Mouse (Mus musculus) erythroblast, embryonic 14.5 days (primary cell): ENCODE data around the gene Gm17571. TPM values are rescaled to one million over a fixed set of nuclear protein-coding genes. Genes with fewer than 3 reads are reported as not detected.

Experiments
- H3K27me3 ChIP-seq: 2 replicates; pipeline ENCODE4 v1.6.1; 2012; ENCODE audit warnings: inconsistent platforms; ENCODE audit not compliant: control insufficient read depth
- H3K36me3 ChIP-seq: 2 replicates; pipeline ENCODE4 v1.6.1; 2012; ENCODE audit warnings: mild to moderate bottlenecking, inconsistent platforms; ENCODE audit not compliant: control insufficient read depth
- H3K4me1 ChIP-seq: 2 replicates; pipeline ENCODE4 v1.6.1; 2012; ENCODE audit warnings: inconsistent platforms; ENCODE audit not compliant: control insufficient read depth
- H3K4me3 ChIP-seq: replicated peaks from 2 replicates; pipeline ENCODE3; 2012; ENCODE audit warnings: moderate library complexity, mild to moderate bottlenecking, inconsistent platforms
- H3K9me3 ChIP-seq: 2 replicates; pipeline ENCODE4 v1.6.1; 2012; ENCODE audit warnings: low read length, inconsistent platforms, mixed read lengths; ENCODE audit not compliant: control insufficient read depth
- GATA1 ChIP-seq: IDR thresholded peaks from 2 replicates; pipeline ENCODE4 v1.6.1; 2012; ENCODE audit warnings: low read length, inconsistent platforms, mixed read lengths
- TAL1 ChIP-seq: IDR thresholded peaks from 3 replicates; pipeline ENCODE4 v1.6.1; 2012; ENCODE audit warnings: low read length, inconsistent platforms, mixed read lengths
- polyA plus RNA-seq: library from polyadenylated mRNA; stranded (reverse); fragments of >175 nt; gene quantifications from 2 replicates; pipeline ENCODE4 v1.2.3, GENCODE M21; 2012

Gene Gm17571
- polyA plus RNA-seq, 1 experiment = not detected

- no peaks in the 10 kb centered on the region for H3K36me3 ChIP-seq
- no peaks in the 10 kb centered on the region for H3K9me3 ChIP-seq
- H3K27me3 ChIP-seq = no peaks in the 10 kb centered on the region
- TF ChIP-seq TAL1 (no peak), GATA1 (no peak)
- H3K4me1 ChIP-seq = no peaks in the 10 kb centered on the region
- no peak overlapping the region for H3K4me3 ChIP-seq
These were observed 13.0 kb downstream of the Gm17571 start for GRCm38 (mm10) chr9:13433501-13434090.

GRCm38 (mm10) chr9:13431646-13432045, 14.9 kb downstream of the Gm17571 start:
- TF ChIP-seq GATA1 (no peak), TAL1 (no peak)
- Histone ChIP-seq H3K4me1 (no peaks in the 10 kb centered on the region), H3K4me3 (no peak overlapping the region), H3K27me3 (no peaks in the 10 kb centered on the region), H3K36me3 (no peaks in the 10 kb centered on the region), H3K9me3 (no peaks in the 10 kb centered on the region)

GRCm38 (mm10) chr9:13430744-13431143, 15.8 kb downstream of the Gm17571 start:
- H3K9me3 ChIP-seq = no peaks in the 10 kb centered on the region
- TF ChIP-seq GATA1 (no peak), TAL1 (no peak)

DNA sequence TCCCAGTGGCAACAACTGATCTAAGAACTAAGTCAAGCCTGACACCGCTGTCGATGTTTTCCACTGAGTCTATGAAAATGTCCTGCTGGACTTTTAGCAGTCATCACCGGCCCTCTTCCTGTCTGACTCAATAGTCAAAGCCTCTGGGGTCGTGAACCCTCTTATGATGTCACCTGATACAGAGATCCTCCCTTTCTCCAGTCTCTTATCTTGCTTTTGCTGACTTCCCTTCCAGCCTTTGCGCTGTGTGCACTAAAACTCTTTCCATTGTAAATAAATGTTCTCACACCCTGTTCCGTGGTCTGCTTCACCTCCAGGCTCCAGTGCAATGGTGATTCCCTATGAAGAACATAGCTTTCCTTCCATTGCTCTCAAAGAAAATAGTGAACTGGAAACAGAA, 16.3 kb downstream of the Gm17571 start:
- H3K9me3 ChIP-seq = no peaks in the 10 kb centered on the region
- H3K4me3 ChIP-seq = no peak overlapping the region
- H3K27me3 ChIP-seq = no peaks in the 10 kb centered on the region
- no peak for TF ChIP-seq TAL1
- TF ChIP-seq GATA1 = no peak
- H3K4me1 ChIP-seq = no peaks in the 10 kb centered on the region
- H3K36me3 ChIP-seq = no peaks in the 10 kb centered on the region

More at GRCm38 (mm10) chr9:13430744-13431143, 15.8 kb downstream of the Gm17571 start:
- Histone ChIP-seq H3K27me3 (no peaks in the 10 kb centered on the region), H3K36me3 (no peaks in the 10 kb centered on the region), H3K4me1 (no peaks in the 10 kb centered on the region), H3K4me3 (no peak overlapping the region)

GRCm38 (mm10) chr9:13429477-13430125, 17.0 kb downstream of the Gm17571 start:
- Histone ChIP-seq H3K4me3 (no peak overlapping the region), H3K4me1 (no peaks in the 10 kb centered on the region), H3K36me3 (no peaks in the 10 kb centered on the region), H3K9me3 (no peaks in the 10 kb centered on the region), H3K27me3 (no peaks in the 10 kb centered on the region)
- TF ChIP-seq TAL1 = no peak
- TF ChIP-seq GATA1 = no peak

GRCm38 (mm10) chr9:13425031-13425940, 21.3 kb downstream of the Gm17571 start:
- Histone ChIP-seq H3K4me1 (no peaks in the 10 kb centered on the region), H3K27me3 (no peaks in the 10 kb centered on the region), H3K9me3 (no peaks in the 10 kb centered on the region), H3K36me3 (no peaks in the 10 kb centered on the region), H3K4me3 (no peak overlapping the region)
- TF ChIP-seq GATA1 = no peak
- TF ChIP-seq TAL1 = no peak

- TF ChIP-seq GATA1 (no peak), TAL1 (no peak)
- H3K36me3 ChIP-seq = peaks cover 3% of the 10 kb centered on the region
- no peak overlapping the region for H3K4me3 ChIP-seq
- peaks cover 4% of the 10 kb centered on the region for H3K9me3 ChIP-seq
- H3K27me3 ChIP-seq = no peaks in the 10 kb centered on the region
- H3K4me1 ChIP-seq = no peaks in the 10 kb centered on the region
These were observed 32.3 kb downstream of the Gm17571 start for GRCm38 (mm10) chr9:13414230-13414766.

Other genes starting within 250 kb of the Gm17571 start
- not detected in 2 replicates for gene Jrkl, start 200.9 kb downstream of the Gm17571 start, polyA plus RNA-seq
- gene Ccdc82, start 199.8 kb downstream of the Gm17571 start, polyA plus RNA-seq = 0.21 and 0.23 TPM in 2 replicates
- gene Maml2, start 148.8 kb downstream of the Gm17571 start, polyA plus RNA-seq = 0.01 and 0.02 TPM in 2 replicates